Mouse (Mus musculus): ENCODE data around the gene Kcnc2.
"Not testable (repeated sequence)": the region's sequence is repeated elsewhere in the genome, so short reads cannot be mapped to it uniquely, and the experiment has no call there.

Gene Kcnc2

DNA sequence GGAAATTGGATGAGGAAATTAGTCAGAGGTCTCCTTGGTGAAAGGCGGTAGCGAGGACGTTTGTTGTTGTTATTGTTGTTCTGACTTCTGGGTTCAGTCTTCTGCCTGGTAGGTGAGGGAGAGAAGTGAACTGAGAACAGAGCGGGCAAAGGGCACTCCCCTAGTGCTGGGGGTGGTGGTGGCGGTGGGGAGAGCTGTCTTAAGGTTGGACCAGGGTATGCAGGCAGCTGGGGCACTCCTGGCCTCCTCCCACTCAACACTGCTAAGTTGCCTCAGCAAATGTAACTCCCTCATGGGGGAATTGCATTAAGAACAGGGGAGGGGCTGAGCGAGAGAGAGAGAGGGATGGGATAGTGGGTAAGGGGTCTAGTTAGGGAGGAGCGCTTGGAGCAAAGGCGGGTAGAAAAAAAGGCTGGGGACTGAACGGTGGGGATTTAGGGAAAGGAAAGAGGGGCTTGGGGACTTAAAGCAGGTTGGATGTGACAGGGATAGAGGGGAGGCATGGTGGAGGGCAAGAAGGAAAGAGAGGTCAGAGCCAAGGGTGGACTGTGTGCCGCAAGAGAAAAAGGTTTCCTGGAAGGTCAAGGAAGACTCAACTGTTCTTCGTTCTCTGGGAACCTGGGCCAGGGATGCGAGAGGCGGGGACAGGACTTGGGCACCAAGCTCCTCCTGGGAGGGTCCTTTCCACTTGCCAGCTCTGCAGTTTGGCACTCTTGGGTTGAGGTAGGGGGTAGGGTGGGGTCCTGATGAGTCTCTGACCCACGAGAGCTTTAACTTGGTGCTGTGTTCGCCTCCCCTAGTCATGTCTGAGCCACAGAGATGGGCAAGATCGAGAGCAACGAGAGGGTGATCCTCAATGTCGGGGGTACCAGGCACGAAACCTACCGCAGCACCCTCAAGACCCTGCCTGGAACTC is at the start of gene Kcnc2:
Gene Kcnc2 (plus strand): TSS at position 235 of the 916 bp plus-strand sequence.
- peak in 1 of 2 experiments; percentile 22 for DNase-seq (ENCODE audit: low spot score in 2 of 2)

DNA sequence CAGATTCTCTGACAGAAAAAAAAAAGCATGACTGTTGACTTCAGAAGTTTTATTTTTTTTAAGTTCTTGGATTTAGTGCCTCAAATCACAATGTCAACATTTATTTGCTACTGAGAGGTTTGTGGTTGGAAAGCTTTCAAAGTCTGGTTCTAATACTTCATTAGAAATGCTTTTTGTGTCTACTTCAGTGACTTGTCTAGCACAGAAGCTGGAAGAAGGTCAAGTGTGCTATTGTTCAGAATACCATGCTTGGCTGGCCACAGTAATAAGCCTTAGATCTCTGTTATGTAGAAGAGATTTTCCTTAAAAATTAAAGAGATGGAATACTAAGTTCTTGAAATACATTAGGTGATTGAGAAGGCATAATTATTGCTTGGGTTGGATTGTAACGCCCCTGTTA is 43.8 kb upstream of the Kcnc2 start:
- DNase-seq (ENCODE audit: low spot score in 2 of 2), result no peak

DNA sequence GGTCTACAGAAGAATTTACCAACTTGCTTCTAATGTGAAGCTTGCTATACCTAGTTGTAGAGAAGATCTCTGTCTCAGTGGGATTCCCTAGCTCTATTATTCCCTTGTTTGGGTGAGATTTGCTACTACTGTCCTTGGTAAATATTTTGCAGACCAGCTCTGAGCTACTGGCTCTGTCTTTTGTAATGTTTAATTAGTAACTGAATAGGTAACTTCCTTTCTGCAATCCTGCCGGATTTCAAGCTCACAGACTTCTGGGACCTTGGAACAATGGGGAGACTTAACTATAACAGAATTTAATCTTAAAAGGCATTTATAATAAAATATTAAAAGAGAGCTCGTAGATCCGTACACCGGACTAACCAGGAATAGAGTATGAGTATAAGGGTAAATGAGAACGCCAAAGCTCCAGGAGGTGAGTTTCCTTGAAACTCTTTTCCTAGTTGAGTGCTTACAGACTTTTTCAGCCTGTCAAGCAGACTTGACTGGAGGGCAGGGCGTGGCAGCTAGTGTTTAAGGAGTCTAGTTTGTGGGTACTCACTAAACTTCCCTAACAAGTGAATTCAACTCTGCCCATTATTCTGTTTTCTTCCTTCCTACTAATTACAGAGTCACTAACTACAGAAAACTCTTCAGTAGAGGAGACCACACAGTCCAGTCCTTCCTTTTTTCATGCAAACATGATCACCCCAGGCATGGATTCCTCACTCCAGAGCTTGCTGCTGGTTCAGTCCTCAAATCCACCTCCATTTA is 41.7 kb upstream of the Kcnc2 start:
- not testable (repeated sequence) for DNase-seq (ENCODE audit: low spot score in 2 of 2)

DNA sequence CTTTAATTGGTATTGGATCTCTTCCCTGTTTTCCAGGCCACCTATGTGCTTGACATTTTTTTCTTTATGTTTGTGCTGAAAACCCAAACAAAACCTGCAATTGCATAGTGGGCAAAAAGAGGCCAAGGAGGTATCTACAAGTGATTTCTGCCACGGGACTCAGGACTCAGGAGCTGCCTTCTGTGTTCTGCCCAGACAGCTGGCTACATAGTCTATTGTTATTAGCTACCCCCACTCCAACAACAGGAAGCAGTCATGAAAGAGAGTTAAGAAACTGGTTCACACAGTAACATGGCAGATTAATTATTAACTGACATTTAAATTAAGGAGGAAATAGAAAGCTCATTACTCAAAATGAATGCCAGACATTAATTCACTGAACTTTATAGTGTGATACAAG is 38.2 kb upstream of the Kcnc2 start:
- DNase-seq (ENCODE audit: low spot score in 2 of 2), result not testable (repeated sequence)

DNA sequence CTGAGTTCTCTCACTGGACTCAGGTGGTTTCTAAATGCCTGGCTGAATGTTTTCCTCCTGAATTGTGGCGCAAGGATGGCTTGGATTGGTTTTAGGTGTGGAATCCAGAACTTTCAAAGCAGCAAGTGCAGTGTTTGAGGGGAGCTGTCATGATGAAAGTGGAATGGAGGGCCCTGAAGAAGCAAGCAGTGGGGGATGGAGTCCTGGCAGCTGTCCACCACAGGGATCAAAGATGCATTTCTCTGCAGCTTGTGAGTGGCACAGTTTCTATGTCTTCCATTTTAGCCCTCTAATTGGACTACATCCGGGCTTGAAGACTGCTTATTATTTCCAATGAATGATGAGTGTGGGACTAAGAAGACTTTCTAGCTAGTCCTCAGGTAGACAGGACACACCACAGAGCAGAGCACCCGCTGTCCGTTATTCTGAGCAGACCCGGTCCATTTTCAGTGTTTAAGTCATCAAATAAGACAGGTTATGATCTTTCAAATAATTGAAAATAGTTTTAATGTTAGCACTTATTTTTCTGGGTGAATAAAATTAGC is 35.5 kb upstream of the Kcnc2 start:
- DNase-seq (ENCODE audit: low spot score in 2 of 2), result not testable (repeated sequence)

DNA sequence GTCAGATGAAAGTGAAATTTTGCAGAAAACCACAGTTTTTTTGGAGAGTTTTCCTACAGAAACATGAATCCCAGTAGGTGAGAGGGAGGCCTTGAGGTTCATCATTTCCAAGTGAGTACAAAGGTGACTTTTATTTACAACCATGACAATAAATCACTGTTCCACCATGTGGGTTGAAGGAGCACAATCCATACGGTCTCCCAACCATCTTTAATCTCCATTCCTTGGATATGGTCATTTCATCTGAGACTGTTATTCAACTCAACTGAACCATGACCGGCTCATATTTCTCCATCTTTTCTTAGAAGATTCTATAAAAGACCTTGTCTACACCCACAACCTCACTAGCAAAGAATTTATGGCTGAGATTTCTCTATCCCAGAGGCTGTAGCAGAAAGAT is 22.6 kb upstream of the Kcnc2 start:
- DNase-seq (ENCODE audit: low spot score in 2 of 2), result no peak

DNA sequence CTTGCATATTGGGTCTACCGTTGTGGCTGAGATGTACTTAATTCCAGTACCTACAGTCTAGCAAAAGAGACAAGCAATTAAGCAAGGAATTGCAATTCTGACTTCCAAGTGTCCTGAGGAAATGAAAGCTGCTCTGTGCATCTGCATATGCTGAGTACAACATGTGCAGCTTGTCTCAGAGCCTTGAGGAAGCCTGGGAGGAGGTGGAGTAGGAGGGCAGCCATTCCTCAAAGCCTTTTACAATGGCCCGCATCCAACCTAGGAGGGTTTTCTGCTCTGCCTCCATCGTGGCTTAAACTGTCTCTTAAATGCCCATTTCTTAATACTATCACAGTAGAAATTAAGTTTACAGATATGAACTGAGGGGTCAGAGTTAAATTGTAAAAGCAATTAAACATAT is 7.5 kb upstream of the Kcnc2 start:
- DNase-seq (ENCODE audit: low spot score in 2 of 2), result peak; percentile 41 to 59

DNA sequence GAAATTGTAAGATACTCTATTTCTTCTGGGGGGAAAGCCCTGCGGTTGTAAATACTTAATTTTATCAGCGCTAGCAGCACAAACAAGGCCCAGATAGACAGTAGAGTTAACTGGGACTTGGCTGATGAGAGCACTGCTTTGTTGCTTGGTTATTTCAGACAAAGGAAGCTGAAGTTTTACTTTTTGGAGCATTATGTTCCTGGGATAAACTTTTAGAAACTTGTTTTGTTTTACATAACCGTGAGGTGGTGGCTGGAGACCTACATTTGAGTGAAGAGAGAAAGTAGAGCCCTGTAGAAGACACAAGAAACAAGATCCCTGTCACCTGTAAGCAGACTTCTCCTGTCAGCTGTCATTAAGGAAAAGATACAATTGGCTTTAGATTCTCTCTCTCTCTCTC is 1.4 kb upstream of the Kcnc2 start:
- DNase-seq (ENCODE audit: low spot score in 2 of 2), result no peak

DNA sequence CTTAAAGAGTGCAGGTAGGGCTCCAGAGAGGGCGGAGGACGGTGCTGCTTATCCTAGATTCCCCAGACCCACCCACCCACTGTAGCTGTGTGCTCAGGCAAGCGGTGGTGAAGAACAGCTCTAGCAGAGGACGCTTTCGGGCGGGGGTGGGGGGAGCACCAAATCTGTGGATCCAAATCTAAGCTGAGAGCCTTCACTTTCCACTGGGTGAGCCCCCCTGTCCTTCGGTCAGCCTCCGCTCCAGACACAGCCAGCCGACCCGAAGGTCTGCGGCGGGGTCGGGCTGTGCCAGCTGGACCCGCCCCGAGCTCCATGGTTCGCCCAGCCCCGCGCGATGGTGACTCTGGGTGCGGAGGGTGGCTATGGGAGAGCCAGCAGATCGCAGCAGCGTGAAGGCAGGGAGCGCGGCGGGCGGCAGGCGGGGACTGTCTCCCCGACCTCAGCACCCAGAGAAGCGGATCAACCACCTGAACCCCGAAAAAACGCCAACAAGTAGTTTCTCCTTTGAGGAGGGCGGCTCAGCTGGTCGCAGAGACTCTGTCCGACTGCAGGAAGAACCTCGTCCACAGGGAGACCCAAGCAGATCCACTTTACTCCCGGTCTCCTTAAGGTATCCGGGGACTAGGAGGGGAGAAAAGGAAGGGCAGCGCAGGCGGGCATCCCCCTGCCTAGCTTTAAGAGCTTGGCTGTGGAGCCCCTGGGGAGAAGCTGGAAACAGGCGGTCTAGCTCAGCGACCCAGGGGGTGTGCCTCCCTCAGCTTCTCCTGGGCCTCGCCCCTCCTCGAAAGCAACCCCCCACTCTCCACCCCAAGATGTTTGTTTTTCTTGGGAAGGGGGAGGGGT is 761 bp upstream of the Kcnc2 start:
- DNase-seq (ENCODE audit: low spot score in 2 of 2), result peak; percentile 42 to 47

DNA sequence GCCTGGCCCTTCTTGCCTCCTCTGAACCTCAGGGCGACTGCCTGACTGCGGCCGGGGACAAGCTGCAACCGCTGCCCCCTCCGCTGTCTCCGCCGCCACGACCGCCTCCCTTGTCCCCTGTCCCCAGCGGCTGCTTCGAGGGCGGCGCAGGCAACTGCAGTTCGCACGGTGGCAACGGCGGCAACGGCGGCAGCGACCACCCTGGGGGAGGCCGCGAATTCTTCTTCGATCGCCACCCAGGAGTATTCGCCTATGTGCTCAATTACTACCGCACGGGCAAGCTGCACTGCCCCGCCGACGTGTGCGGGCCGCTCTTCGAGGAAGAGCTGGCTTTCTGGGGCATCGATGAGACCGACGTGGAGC is 863 bp downstream of the Kcnc2 start:
- DNase-seq (ENCODE audit: low spot score in 2 of 2), result no peak

DNA sequence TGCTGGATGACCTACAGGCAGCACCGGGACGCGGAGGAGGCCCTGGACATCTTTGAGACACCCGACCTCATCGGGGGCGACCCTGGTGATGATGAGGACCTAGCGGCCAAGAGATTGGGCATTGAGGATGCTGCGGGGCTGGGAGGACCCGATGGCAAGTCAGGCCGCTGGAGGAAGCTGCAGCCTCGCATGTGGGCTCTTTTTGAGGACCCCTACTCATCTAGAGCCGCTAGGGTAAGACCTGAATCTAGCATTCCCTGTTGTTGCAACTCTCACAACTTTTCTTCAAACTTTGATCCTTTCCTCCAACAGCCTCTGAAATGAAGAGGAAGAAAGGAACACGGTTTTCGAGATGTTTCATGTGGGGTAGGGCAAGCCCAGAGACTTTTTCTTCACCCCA is 1.2 kb downstream of the Kcnc2 start:
- no peak for DNase-seq (ENCODE audit: low spot score in 2 of 2)

DNA sequence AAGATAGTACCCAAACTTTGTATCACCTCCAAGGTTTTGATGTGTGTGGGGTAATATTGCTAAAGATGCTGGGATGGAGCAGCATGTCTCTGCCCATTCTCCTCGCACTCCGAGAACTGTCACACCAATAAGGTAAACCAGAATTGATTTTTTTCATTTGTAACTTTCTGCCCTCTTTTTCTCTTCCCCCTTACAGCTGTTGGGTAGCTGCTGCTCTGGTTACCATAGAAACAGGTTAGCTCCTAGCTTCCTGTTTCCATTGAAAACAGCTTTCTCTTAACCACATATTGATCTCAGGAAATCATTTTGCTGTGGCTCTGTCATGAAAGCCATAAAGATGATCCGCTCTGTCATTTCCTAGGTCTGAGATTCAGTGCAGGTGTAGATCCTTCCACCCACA is 7.1 kb downstream of the Kcnc2 start:
- no peak for DNase-seq (ENCODE audit: low spot score in 2 of 2)

DNA sequence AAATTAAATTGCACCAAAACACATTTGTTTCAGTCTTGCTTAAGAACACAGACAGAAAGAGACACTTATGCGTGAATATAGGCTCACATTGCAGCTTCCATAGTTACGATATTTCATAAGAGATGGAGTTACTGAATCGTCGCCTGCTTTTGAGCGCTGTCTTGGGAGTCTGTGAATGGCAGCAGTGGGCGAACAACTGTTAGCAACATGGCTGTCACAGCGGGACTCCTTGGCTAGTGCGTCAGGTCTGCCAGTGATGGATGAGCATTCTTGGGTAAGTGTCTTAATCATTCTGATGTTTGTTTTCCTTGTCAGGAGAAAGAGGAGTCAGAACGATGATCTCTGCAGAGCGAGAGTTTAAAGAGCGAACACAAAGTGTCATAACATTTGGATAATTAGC is 44.2 kb downstream of the Kcnc2 start:
- DNase-seq (ENCODE audit: low spot score in 2 of 2), result peak; percentile 47 to 53

DNA sequence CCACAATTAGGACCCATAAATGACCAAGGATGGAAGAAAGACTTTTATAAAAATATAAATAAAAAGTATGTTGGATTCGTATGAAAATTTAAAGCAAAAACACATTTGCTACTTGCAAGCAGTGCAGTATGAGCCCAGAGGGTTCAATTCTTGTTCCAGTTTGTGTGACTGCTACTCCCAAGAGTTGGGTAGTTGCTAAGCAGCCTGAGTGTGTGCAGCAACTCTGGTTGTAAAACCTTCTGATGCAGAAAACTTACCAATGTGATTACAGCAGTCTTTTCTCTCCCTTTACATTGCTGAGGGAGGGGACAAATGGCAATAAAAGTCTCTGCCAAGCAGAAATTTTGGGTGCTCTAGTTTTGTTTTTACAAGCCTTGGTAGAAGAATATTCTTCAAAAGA is 46.9 kb downstream of the Kcnc2 start:
- no peak for DNase-seq (ENCODE audit: low spot score in 2 of 2)

DNA sequence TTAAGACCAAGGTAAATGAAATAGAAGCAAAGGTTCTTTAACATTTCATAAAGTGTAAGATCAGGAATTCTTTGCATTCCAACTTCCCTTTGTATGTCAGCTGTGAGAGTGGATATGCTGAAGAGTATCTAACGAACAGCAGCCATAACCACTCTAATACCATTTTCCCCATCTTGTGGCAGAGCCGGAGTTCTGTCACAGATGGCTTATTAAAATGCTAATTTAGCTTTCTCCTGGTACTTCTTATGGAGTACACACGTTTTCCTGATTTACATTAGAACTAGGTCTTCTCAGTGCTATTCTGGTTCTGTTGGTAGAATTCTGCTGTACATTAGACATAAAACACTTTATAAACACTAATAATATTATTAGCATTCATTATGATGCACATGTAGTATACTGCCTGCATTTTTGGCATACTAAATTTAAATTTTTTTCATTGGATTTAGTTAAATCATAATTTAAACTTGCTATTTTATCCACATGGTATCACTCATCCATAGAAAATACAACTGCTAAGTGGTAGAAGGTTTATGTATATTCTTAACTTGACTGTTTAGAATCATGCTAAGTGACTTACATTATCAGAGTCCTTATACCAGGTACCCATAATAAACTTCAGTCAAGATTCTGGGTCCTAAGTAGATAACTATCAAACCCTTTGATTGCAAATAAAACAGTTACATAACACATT is 86.9 kb downstream of the Kcnc2 start:
- no peak for DNase-seq (ENCODE audit: low spot score in 2 of 2)

DNA sequence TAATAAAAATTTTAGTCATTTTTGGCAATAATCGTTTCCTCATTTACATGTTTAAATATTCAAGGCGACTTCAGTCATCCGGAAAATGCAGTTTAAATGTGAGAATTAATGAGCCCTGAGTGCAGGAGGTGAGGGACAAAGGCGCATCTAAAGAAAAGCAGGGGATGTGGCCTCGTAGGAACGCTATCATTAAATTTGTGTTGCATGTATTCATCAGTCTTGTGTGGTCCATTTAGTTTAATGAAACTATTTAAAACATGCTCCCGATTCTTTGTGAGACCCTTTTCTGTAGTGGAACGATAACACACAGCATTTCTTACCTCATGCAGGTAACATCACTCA is 87.4 kb downstream of the Kcnc2 start:
- no peak for DNase-seq (ENCODE audit: low spot score in 2 of 2)

DNA sequence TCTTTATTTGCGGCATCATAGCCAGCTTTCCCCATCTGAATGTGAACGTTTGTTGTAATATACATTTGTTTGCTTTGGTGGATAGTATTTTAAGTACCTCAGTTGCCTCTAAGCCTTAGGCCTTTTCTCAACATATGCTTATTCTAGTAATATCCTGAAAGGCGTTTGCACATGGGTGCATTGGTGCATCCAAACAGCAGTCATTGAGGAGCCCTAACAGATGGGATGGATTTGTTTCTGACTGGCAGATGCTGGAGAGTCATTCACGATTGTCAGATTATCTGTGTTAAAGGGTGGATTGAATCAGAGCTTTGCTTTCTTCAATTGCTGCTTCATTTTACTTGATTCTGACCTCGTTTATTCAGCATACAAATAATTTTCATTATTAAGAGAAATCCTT is 89.8 kb downstream of the Kcnc2 start:
- DNase-seq (ENCODE audit: low spot score in 2 of 2), result no peak

DNA sequence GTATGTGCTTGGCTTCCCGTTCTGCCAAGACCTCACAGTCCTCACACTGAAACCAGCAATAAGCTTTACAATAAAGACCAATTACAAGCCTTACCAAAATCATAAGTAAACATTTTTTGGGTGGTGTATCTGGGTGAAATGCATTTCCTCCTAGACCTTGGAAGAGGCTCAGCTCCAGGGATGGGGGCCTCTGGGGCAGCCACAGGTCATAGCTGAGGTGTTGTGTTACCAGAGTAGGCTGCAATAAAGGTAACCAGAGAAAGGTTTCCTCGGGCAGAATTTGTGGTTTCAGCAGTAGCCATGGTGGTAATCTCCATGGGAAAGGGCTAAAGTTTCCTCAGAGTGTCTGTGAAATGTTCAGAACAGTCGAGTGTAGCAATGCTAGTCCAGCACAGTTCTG is 97.4 kb downstream of the Kcnc2 start:
- no peak for DNase-seq (ENCODE audit: low spot score in 2 of 2)

DNA sequence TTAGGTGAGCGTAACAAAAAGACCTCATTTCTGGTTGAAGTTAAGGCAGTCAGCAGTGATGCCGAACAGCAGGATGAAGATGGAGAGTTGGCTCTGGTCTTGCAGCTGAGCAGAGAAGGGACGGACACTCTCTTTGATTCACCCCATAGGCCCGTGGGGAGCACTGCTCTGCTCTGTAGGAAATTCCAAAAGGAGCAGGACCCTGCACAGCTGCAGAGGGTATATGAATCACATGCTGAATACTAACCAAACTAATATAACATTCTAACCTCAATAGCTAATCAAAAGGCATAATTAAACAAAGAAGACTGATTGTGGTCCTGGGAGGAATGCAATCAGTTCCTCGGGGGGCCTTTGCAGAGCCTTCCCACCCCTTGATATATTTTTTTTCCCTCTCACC is 106.2 kb downstream of the Kcnc2 start:
- no peak for DNase-seq (ENCODE audit: low spot score in 2 of 2)

DNA sequence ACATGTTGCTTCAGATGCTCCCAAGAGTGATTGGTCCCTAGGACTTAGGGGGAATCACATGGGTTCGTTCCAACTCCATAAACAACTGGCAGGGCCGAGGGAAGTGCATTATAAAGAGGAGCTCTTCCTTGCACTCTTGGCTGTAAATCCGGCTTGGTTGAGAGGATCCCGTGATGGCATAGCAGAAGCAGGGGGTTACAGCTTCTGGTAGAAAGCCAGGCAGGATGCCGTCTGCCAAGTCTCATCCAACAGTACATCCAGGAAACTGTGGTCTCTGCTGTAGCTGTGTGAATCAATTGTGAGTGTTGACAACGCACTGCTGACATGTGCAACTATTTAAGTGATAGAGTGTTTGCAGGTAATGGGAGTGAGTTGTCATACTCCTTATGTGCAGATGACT is 107.5 kb downstream of the Kcnc2 start:
- no peak for DNase-seq (ENCODE audit: low spot score in 2 of 2)

DNA sequence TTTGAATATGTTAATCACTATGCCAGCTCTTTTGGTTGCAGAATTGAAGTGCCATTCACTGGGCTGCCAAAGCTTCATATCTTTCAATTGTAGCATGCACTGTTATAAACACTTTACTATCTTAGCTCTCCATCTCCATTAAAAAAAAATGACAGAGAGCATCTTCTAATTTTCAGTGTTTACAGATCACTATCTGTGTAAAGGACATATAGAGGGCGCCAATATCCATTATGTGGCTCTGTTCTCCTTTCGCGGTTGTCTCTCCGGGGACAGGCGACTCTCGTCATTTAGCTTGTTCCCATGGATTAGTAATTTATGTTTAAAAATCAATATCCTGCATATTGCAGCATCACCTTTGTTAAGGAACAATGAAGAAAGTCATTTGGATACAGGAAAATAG is 109.7 kb downstream of the Kcnc2 start:
- DNase-seq (ENCODE audit: low spot score in 2 of 2), result no peak
